Mouse (Mus musculus) intestine, embryonic 15.5 days (tissue): ENCODE data around the gene Cactin. TPM values are rescaled to one million over a fixed set of nuclear protein-coding genes. Genes with fewer than 3 reads are reported as not detected.
A peak's percentile ranks its signal among the peaks of the same experiment; 100 is the strongest.

Source experiments
- ATAC-seq: fragments of 200-750 bp; cut with Nextera tagmentation; 2 replicates; pipeline ENCODE4 v1.8.0; 2017; ENCODE audit warnings: moderate TSS enrichment, moderate library complexity
- H3K27ac ChIP-seq: fragments of 300-500 bp; sonication (generic); 2 replicates; pipeline ENCODE4 v1.5.1; 2015; ENCODE audit warnings: mild to moderate bottlenecking, inconsistent platforms
- H3K27me3 ChIP-seq: fragments of 300-500 bp; sonication (generic); replicated peaks from 2 replicates; pipeline ENCODE4 v1.6.1; 2015; ENCODE audit warnings: inconsistent platforms
- H3K36me3 ChIP-seq: fragments of 300-500 bp; sonication (generic); 2 replicates; pipeline ENCODE4 v1.6.1; 2015; ENCODE audit warnings: inconsistent platforms
- H3K4me1 ChIP-seq: fragments of 300-500 bp; sonication (generic); replicated peaks from 2 replicates; pipeline ENCODE4 v1.6.1; 2015; ENCODE audit warnings: inconsistent platforms
- H3K4me2 ChIP-seq: fragments of 300-500 bp; sonication (generic); replicated peaks from 2 replicates; pipeline ENCODE4 v1.6.1; 2015; ENCODE audit warnings: mild to moderate bottlenecking, inconsistent platforms
- H3K4me3 ChIP-seq: fragments of 300-500 bp; sonication (generic); replicated peaks from 2 replicates; pipeline ENCODE4 v1.5.1; 2015; ENCODE audit warnings: inconsistent platforms
- H3K9ac ChIP-seq: fragments of 300-500 bp; sonication (generic); 2 replicates; pipeline ENCODE4 v1.6.1; 2015; ENCODE audit warnings: inconsistent platforms
- H3K9me3 ChIP-seq: fragments of 300-500 bp; sonication (generic); 2 replicates; pipeline ENCODE4 v1.6.1; 2016; ENCODE audit warnings: inconsistent platforms
- WGBS: fragments of 180-500 bp; shearing (Covaris S2); methylation state at CpG from one replicate; pipeline ENCODE4 v1.1.7; 2015; 5-methylcytosine and 5-hydroxymethylcytosine counted together
- polyA plus RNA-seq: library from polyadenylated mRNA; unstranded; fragments of >200 nt; fragmentation: Nextera tagmentation; extraction: Ambion mirVana; gene quantifications from 2 replicates; pipeline ENCODE4 v1.2.1, GENCODE M21; 2015

Gene Cactin
- polyA plus RNA-seq, 1 experiment from 2014 or later = 38.7 TPM

- Histone ChIP-seq H3K4me2 (no peak overlapping the region), H3K9me3 (no peaks in the 10 kb centered on the region), H3K27ac (no peak overlapping the region), H3K36me3 (peaks cover 81% of the 10 kb centered on the region), H3K9ac (no peak overlapping the region), H3K4me3 (no peak overlapping the region), H3K4me1 (no peaks in the 10 kb centered on the region), H3K27me3 (no peaks in the 10 kb centered on the region)
- WGBS = 78% methylated on average over 5 of the region's 5 CpGs
- ATAC-seq = no peak
Observed at GRCm38 (mm10) chr10:81309571-81309970, 11.3 kb upstream of the Cactin start.

GRCm38 (mm10) chr10:81313581-81313980 lies 7.3 kb upstream of the Cactin start:
- peaks cover 20% of the 10 kb centered on the region for H3K4me1 ChIP-seq
- H3K9ac ChIP-seq = no peak overlapping the region
- WGBS = 95% methylated on average over 13 of the region's 13 CpGs
- no peak overlapping the region for H3K4me2 ChIP-seq
- H3K9me3 ChIP-seq = no peaks in the 10 kb centered on the region
- no peaks in the 10 kb centered on the region for H3K27me3 ChIP-seq
- H3K36me3 ChIP-seq = peaks cover 70% of the 10 kb centered on the region
- H3K27ac ChIP-seq = no peak overlapping the region
- no peak for ATAC-seq
- no peak overlapping the region for H3K4me3 ChIP-seq

GRCm38 (mm10) chr10:81314201-81314600 lies 6.7 kb upstream of the Cactin start:
- no peak overlapping the region for H3K4me2 ChIP-seq
- WGBS = 74% methylated on average over 7 of the region's 7 CpGs
- H3K27ac ChIP-seq = no peak overlapping the region
- H3K27me3 ChIP-seq = no peaks in the 10 kb centered on the region
- H3K9ac ChIP-seq = no peak overlapping the region
- peaks cover 26% of the 10 kb centered on the region for H3K4me1 ChIP-seq
- no peak overlapping the region for H3K4me3 ChIP-seq
- H3K9me3 ChIP-seq = no peaks in the 10 kb centered on the region
- H3K36me3 ChIP-seq = peaks cover 65% of the 10 kb centered on the region
- ATAC-seq = no peak

GRCm38 (mm10) chr10:81315587-81315986 lies 5.3 kb upstream of the Cactin start:
- H3K9ac ChIP-seq = no peak overlapping the region
- H3K9me3 ChIP-seq = no peaks in the 10 kb centered on the region
- no peaks in the 10 kb centered on the region for H3K27me3 ChIP-seq
- H3K4me3 ChIP-seq = no peak overlapping the region
- no peak for ATAC-seq
- H3K27ac ChIP-seq = no peak overlapping the region
- H3K4me2 ChIP-seq = no peak overlapping the region
- H3K36me3 ChIP-seq = peaks cover 51% of the 10 kb centered on the region
- peaks cover 33% of the 10 kb centered on the region for H3K4me1 ChIP-seq
- WGBS = 94% methylated on average over 16 of the region's 16 CpGs

GRCm38 (mm10) chr10:81316338-81317060 lies 4.4 kb upstream of the Cactin start:
- H3K9me3 ChIP-seq = no peaks in the 10 kb centered on the region
- peaks cover 42% of the 10 kb centered on the region for H3K36me3 ChIP-seq
- 57% methylated on average over 16 of the region's 16 CpGs for WGBS
- H3K27me3 ChIP-seq = no peaks in the 10 kb centered on the region
- no peak for ATAC-seq
- H3K4me2 ChIP-seq = peak overlapping the region; percentile 69
- peak overlapping the region; percentile 43 for H3K9ac ChIP-seq
- H3K4me3 ChIP-seq = peak overlapping the region; percentile 28
- no peak overlapping the region for H3K27ac ChIP-seq
- peaks cover 33% of the 10 kb centered on the region for H3K4me1 ChIP-seq

GRCm38 (mm10) chr10:81317273-81317672 lies 3.6 kb upstream of the Cactin start:
- Histone ChIP-seq H3K4me3 (peak overlapping the region; percentile 28), H3K27me3 (no peaks in the 10 kb centered on the region), H3K4me2 (peak overlapping the region; percentile 69), H3K27ac (peak overlapping the region; percentile 62; the same call in 1 of the 2 replicates), H3K9ac (peak overlapping the region; percentile 43), H3K9me3 (no peaks in the 10 kb centered on the region), H3K4me1 (peaks cover 40% of the 10 kb centered on the region), H3K36me3 (peaks cover 36% of the 10 kb centered on the region)
- peak; percentile 13; the same call in 1 of the 2 replicates for ATAC-seq
- 10% methylated on average over 20 of the region's 20 CpGs for WGBS

- H3K9me3 ChIP-seq = no peaks in the 10 kb centered on the region
- peaks cover 47% of the 10 kb centered on the region for H3K4me1 ChIP-seq
- H3K27ac ChIP-seq = no peak overlapping the region
- 93% methylated on average over 13 of the region's 13 CpGs for WGBS
- no peak overlapping the region for H3K4me3 ChIP-seq
- no peaks in the 10 kb centered on the region for H3K27me3 ChIP-seq
- H3K4me2 ChIP-seq = peak overlapping the region; percentile 66
- peaks cover 38% of the 10 kb centered on the region for H3K36me3 ChIP-seq
- H3K9ac ChIP-seq = peak overlapping the region; percentile 52; the same call in 1 of the 2 replicates
- no peak for ATAC-seq
Observed at GRCm38 (mm10) chr10:81318589-81319329, 2.1 kb upstream of the Cactin start.

- H3K27me3 ChIP-seq = no peaks in the 10 kb centered on the region
- H3K9ac ChIP-seq = peak overlapping the region; percentile 52
- H3K9me3 ChIP-seq = no peaks in the 10 kb centered on the region
- H3K4me1 ChIP-seq = peaks cover 47% of the 10 kb centered on the region
- H3K4me2 ChIP-seq = peak overlapping the region; percentile 66
- peak overlapping the region; percentile 84 for H3K4me3 ChIP-seq
- no peak for ATAC-seq
- WGBS = 37% methylated on average over 8 of the region's 8 CpGs
- peaks cover 38% of the 10 kb centered on the region for H3K36me3 ChIP-seq
- peak overlapping the region; percentile 84; the same call in 1 of the 2 replicates for H3K27ac ChIP-seq
Observed at GRCm38 (mm10) chr10:81319330-81319699, 1.6 kb upstream of the Cactin start.

- WGBS = under 1% methylated on average over 38 of the region's 38 CpGs
- H3K36me3 ChIP-seq = peaks cover 40% of the 10 kb centered on the region
Observed at GRCm38 (mm10) chr10:81319741-81320549, 958 bp upstream of the Cactin start.

GRCm38 (mm10) chr10:81321436-81321835 lies 533 bp downstream of the Cactin start:
- Histone ChIP-seq H3K36me3 (peaks cover 42% of the 10 kb centered on the region), H3K4me2 (peak overlapping the region; percentile 66), H3K4me3 (peak overlapping the region; percentile 84), H3K27me3 (no peaks in the 10 kb centered on the region), H3K9me3 (no peaks in the 10 kb centered on the region), H3K9ac (peak overlapping the region; percentile 71), H3K4me1 (peaks cover 42% of the 10 kb centered on the region), H3K27ac (peak overlapping the region; percentile 78)
- peak; percentile 0; the same call in 1 of the 2 replicates for ATAC-seq
- 2% methylated on average over 20 of the region's 20 CpGs for WGBS

More at GRCm38 (mm10) chr10:81319741-81320549, 958 bp upstream of the Cactin start:
- no peaks in the 10 kb centered on the region for H3K27me3 ChIP-seq
- no peaks in the 10 kb centered on the region for H3K9me3 ChIP-seq
- peak overlapping the region; percentile 84 for H3K4me3 ChIP-seq
- H3K27ac ChIP-seq = peak overlapping the region; percentile 84
- peak overlapping the region; percentile 52 for H3K9ac ChIP-seq
- peak overlapping the region; percentile 66 for H3K4me2 ChIP-seq
- peaks cover 47% of the 10 kb centered on the region for H3K4me1 ChIP-seq
- no peak for ATAC-seq

GRCm38 (mm10) chr10:81322444-81322843 lies 1.5 kb downstream of the Cactin start:
- H3K4me1 ChIP-seq = peaks cover 33% of the 10 kb centered on the region
- H3K4me3 ChIP-seq = peak overlapping the region; percentile 84; the same call in 1 of the 2 replicates
- no peak overlapping the region for H3K27ac ChIP-seq
- H3K27me3 ChIP-seq = no peaks in the 10 kb centered on the region
- no peaks in the 10 kb centered on the region for H3K9me3 ChIP-seq
- peaks cover 51% of the 10 kb centered on the region for H3K36me3 ChIP-seq
- 90% methylated on average over 27 of the region's 27 CpGs for WGBS
- H3K9ac ChIP-seq = peak overlapping the region; percentile 6; the same call in 1 of the 2 replicates
- peak overlapping the region; percentile 66 for H3K4me2 ChIP-seq
- no peak for ATAC-seq
